In the genomic region with DNA sequence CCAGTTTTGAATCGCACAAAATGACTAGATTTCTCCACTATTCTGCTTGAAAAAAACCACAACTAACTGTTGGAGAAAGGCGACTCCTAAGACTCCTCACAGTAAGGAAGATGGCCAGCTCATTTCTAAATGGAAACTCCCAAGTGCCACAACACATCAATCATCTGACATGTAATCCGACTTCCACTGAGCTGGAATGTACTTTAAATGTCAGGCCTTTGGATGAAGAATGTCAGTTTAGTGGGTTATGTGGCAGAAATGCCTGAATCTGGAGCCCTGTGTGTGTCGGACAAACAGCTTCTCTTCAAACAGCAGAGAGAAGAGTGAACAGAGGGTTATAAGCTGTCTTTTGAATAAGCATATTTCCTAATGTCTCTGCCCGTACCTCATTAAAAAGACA, we compare ENCODE assay signal across 12 mouse cellular contexts. TPM values are rescaled to one million over a fixed set of nuclear protein-coding genes. Genes with fewer than 3 reads are reported as not detected.
A peak's percentile ranks its signal among the peaks of the same experiment; 100 is the strongest.
DNase-seq lines count a peak whose midpoint lies in the region; ATAC-seq and TF ChIP-seq lines count a peak whose summit lies in the region.
"Had no signal": no experiment of that assay in that cellular context is flagged by ENCODE, and none has a peak within 500 bp of the region (broad histone marks: within the 10 kb centered on the region; RNA-seq: fewer than 3 reads in every experiment).

No protein-coding gene starts in this region.

- H3K4me1 ChIP-seq in hindbrain, embryonic 15.5 days (replicated peaks) = peaks cover 32% of the 10 kb centered on the region
- peaks cover 32% of the 10 kb centered on the region for H3K4me1 ChIP-seq in hindbrain, embryonic 10.5 days (replicated peaks)
- H3K4me1 ChIP-seq in G1E (ENCODE audit: insufficient read depth, low read depth, low read length) = peaks cover 52% of the 10 kb centered on the region
- peaks cover 74% of the 10 kb centered on the region for H3K4me1 ChIP-seq in liver, embryonic 13.5 days (replicated peaks)
- H3K4me1 ChIP-seq in stomach, postnatal 0 days (replicated peaks; ENCODE audit: control insufficient read depth, insufficient read depth) = peaks cover 3% of the 10 kb centered on the region; the same call in 1 of the 2 replicates

- DNase-seq in adrenal gland, postnatal 14 days = peak; percentile 27
- no peak for DNase-seq in adrenal gland, adult 18-20 months (ENCODE audit: low spot score in 2 of 2)
- no peak for DNase-seq in hindbrain, embryonic 10.5 days (ENCODE audit: low spot score)
- DNase-seq in G1E (ENCODE audit: low spot score) = no peak
- no peak for DNase-seq in liver, embryonic 13.5 days
- DNase-seq in thymus, adult 18-20 months = no peak
- no peak for DNase-seq in stomach, postnatal 0 days (ENCODE audit: low spot score)
- DNase-seq: cerebellum, adult 2 months; layer of hippocampus, adult 9-11 months; lung, postnatal 10 days had no signal

- H3K4me3 ChIP-seq in hindbrain, embryonic 15.5 days = no peak overlapping the region
- H3K4me3 ChIP-seq in hindbrain, embryonic 10.5 days = no peak overlapping the region
- peak overlapping the region; percentile 90; the same call in 1 of the 2 replicates for H3K4me3 ChIP-seq in G1E (ENCODE audit: low read depth, low read length)
- H3K4me3 ChIP-seq in liver, embryonic 13.5 days (replicated peaks) = no peak overlapping the region
- H3K4me3 ChIP-seq in stomach, postnatal 0 days (ENCODE audit: low read depth, low read length) = no peak overlapping the region

- 0 out of 2 replicates have a peak overlapping the region, but pooled peaks have one; percentile 88 for H3K4me2 ChIP-seq in hindbrain, embryonic 15.5 days
- H3K4me2 ChIP-seq in liver, embryonic 13.5 days = peak overlapping the region; percentile 97; the same call in 1 of the 2 replicates
- no peak overlapping the region for H3K4me2 ChIP-seq in stomach, postnatal 0 days (replicated peaks; ENCODE audit: low read depth)

- H3K27ac ChIP-seq in hindbrain, embryonic 15.5 days (replicated peaks) = no peak overlapping the region
- H3K27ac ChIP-seq in hindbrain, embryonic 10.5 days = no peak overlapping the region
- H3K27ac ChIP-seq in liver, embryonic 13.5 days = peak overlapping the region; percentile 98
- H3K27ac ChIP-seq in stomach, postnatal 0 days (replicated peaks) = no peak overlapping the region

- no peak for TF ChIP-seq CTCF in G1E (IDR thresholded peaks at IDR 0.05; ENCODE audit: low read depth, low read length)
- no peak for TF ChIP-seq CTCF in stomach, postnatal 0 days (IDR thresholded peaks at IDR 0.05; ENCODE audit: low read depth)

- no peaks in the 10 kb centered on the region for H3K9me3 ChIP-seq in hindbrain, embryonic 15.5 days
- no peaks in the 10 kb centered on the region for H3K9me3 ChIP-seq in hindbrain, embryonic 10.5 days
- H3K9me3 ChIP-seq in G1E (replicated peaks) = no peaks in the 10 kb centered on the region
- H3K9me3 ChIP-seq in liver, embryonic 13.5 days (replicated peaks) = no peaks in the 10 kb centered on the region
- H3K9me3 ChIP-seq in stomach, postnatal 0 days (ENCODE audit: control insufficient read depth, low read length) = no peaks in the 10 kb centered on the region
- H3K9me3 ChIP-seq: embryonic facial prominence, embryonic 12.5 days had no signal

- 74% methylated on average over 5 of the region's 5 CpGs for WGBS in hindbrain, embryonic 15.5 days
- WGBS in hindbrain, embryonic 10.5 days = 73% methylated on average over 5 of the region's 5 CpGs
- WGBS in liver, embryonic 13.5 days (ENCODE audit: insufficient replicate concordance) = 79% methylated on average over 5 of the region's 5 CpGs
- 70% methylated on average over 5 of the region's 5 CpGs for WGBS in stomach, postnatal 0 days

- H3K27me3 ChIP-seq in hindbrain, embryonic 15.5 days = no peaks in the 10 kb centered on the region
- H3K27me3 ChIP-seq in hindbrain, embryonic 10.5 days (ENCODE audit: insufficient read depth, poor library complexity, severe bottlenecking) = no peaks in the 10 kb centered on the region
- H3K27me3 ChIP-seq in G1E (ENCODE audit: insufficient read depth, low read length) = no peaks in the 10 kb centered on the region
- no peaks in the 10 kb centered on the region for H3K27me3 ChIP-seq in liver, embryonic 13.5 days
- H3K27me3 ChIP-seq in stomach, postnatal 0 days (ENCODE audit: control insufficient read depth, insufficient read depth, low read length) = no peaks in the 10 kb centered on the region
- H3K27me3 ChIP-seq: embryonic facial prominence, embryonic 12.5 days had no signal

- ATAC-seq in hindbrain, embryonic 15.5 days (ENCODE audit: low FRiP score, low read depth) = no peak
- ATAC-seq in G1E (ENCODE audit: extremely low read depth, insufficient number of reproducible peaks, low FRiP score, poor library complexity, severe bottlenecking) = no peak
- no peak for ATAC-seq in liver, embryonic 13.5 days (ENCODE audit: low read depth)
- ATAC-seq in stomach, postnatal 0 days (ENCODE audit: low FRiP score, low TSS enrichment) = no peak

- no peak for TF ChIP-seq EP300 in stomach, postnatal 0 days (optimal IDR thresholded peaks at IDR 0.05)

- H3K9ac ChIP-seq in hindbrain, embryonic 15.5 days = no peak overlapping the region
- peak overlapping the region; percentile 98 for H3K9ac ChIP-seq in liver, embryonic 13.5 days
- no peak overlapping the region for H3K9ac ChIP-seq in stomach, postnatal 0 days (ENCODE audit: low read length)

- no peaks in the 10 kb centered on the region for H3K36me3 ChIP-seq in hindbrain, embryonic 15.5 days
- no peaks in the 10 kb centered on the region for H3K36me3 ChIP-seq in hindbrain, embryonic 10.5 days
- H3K36me3 ChIP-seq in G1E (replicated peaks) = peaks cover 14% of the 10 kb centered on the region
- peaks cover 16% of the 10 kb centered on the region for H3K36me3 ChIP-seq in liver, embryonic 13.5 days
- H3K36me3 ChIP-seq in stomach, postnatal 0 days (ENCODE audit: control insufficient read depth, insufficient read depth, low read length) = no peaks in the 10 kb centered on the region
- H3K36me3 ChIP-seq: embryonic facial prominence, embryonic 12.5 days had no signal

RNA-seq across cellular contexts. Expression of a gene that starts 1.7 kb away (rescaled TPM):
- 31.6 and 31.9 TPM in 2 replicates for total RNA-seq in adrenal gland, postnatal 14 days (2021)
- total RNA-seq in adrenal gland, adult 18-20 months (2021) = 10 to 100 TPM; 27.2 to 32.6 TPM
- 9.9 and 10.0 TPM in 2 replicates for polyA plus RNA-seq in hindbrain, embryonic 15.5 days (2015; fragmentation: Nextera tagmentation; extraction: Ambion mirVana)
- 10.1 and 10.2 TPM in 2 replicates for polyA plus RNA-seq in hindbrain, embryonic 10.5 days (2016; fragmentation: Nextera tagmentation; extraction: Ambion mirVana)
- total RNA-seq in G1E (2014; fragmentation: Nextera tagmentation) (944 and 1,145 TPM in 2 replicates), G1E (2017) (341 and 380 TPM in 2 replicates)
- polyA plus RNA-seq in G1E (2012) = 51.6 and 52.6 TPM in 2 replicates
- 34.7 and 39.3 TPM in 2 replicates for polyA plus RNA-seq in liver, embryonic 13.5 days (2015; fragmentation: Nextera tagmentation; extraction: Ambion mirVana)
- 10.6 and 11.9 TPM in 2 replicates for polyA plus RNA-seq in stomach, postnatal 0 days (2015; fragmentation: Nextera tagmentation; extraction: Ambion mirVana)
